Mouse (Mus musculus) olfactory bulb, adult 2 months (tissue): ENCODE measurements around the gene Cox7a1.

Experiments used
- CTCF ChIP-seq: fragments of 200-500 bp; IDR thresholded peaks from 2 replicates; pipeline ENCODE4 v1.5.1; 2012; ENCODE audit warnings: low read depth, mild to moderate bottlenecking, low read length, moderate library complexity; ENCODE audit not compliant: insufficient read depth
- POLR2A ChIP-seq: fragments of 200-500 bp; IDR thresholded peaks from 2 replicates; pipeline ENCODE4 v1.6.1; 2012; ENCODE audit warnings: mild to moderate bottlenecking, low read depth, low read length, moderate library complexity; ENCODE audit not compliant: insufficient read depth

- no peak for TF ChIP-seq POLR2A
- TF ChIP-seq CTCF: no peak
Measured at GRCm38 (mm10) chr7:30170283-30170951, 13.5 kb upstream of the Cox7a1 start.
